Mouse (Mus musculus) myocyte (in vitro differentiated cells): ENCODE data around the gene Fam167b.

Experiments used
- E2F4 ChIP-seq: IDR thresholded peaks from one replicate; pipeline ENCODE4 v1.6.1; 2011; ENCODE audit warnings: mild to moderate bottlenecking, control low read depth, moderate library complexity; ENCODE audit not compliant: insufficient read depth
- MYOG ChIP-seq, 3 experiments: IDR thresholded peaks; one replicate each; pipeline ENCODE4 v1.6.1; 2011; ENCODE audit warnings: control low read depth in 2 of 3, low read depth in 2 of 3, mild to moderate bottlenecking in 2 of 3; ENCODE audit not compliant: insufficient read length in 2 of 3, control insufficient read depth in 1 of 3, insufficient read depth in 1 of 3
- POLR2A ChIP-seq: IDR thresholded peaks from one replicate; pipeline ENCODE4 v1.6.1; 2011; ENCODE audit warnings: low read depth, mild to moderate bottlenecking, control low read depth, moderate library complexity; ENCODE audit not compliant: insufficient read length
- POLR2AphosphoS2 ChIP-seq: IDR thresholded peaks from one replicate; pipeline ENCODE4 v1.6.1; 2011; ENCODE audit warnings: low read depth, control low read depth; ENCODE audit not compliant: insufficient read length

DNA sequence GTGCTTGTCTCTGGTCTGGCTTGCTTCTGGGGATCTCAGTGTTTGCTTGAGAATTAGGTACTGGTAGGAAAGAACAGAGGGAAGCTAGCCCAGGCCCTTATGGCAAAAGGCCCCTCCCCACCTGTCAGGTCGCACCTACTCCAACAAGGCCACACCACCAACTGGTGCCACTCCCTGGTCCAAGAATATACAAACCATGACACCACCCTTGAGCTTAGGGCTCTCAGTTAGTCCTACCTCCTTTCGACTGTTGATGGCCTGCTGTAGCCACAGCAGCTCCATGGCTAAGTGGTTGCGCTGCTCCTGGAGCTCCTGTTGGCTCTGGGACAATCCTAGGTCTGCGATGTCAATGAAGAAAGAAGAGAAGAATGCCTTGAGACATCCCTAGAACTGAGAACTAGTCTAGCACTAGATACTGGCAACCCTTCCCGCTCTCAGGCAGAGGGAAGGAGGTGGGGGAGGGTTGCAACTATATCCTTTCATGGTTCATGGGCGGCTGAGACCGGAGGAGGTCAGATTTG lies 38.8 kb upstream of the Fam167b start:
- TF ChIP-seq E2F4 = no peak
- no peak for TF ChIP-seq MYOG (IDR thresholded peaks at IDR 0.05; ENCODE audit: control insufficient read depth in 1 of 3, insufficient read depth in 1 of 3, insufficient read length in 2 of 3, low read depth in 2 of 3)
- peak; percentile 10 for TF ChIP-seq POLR2AphosphoS2
- TF ChIP-seq POLR2A = peak; percentile 36
